Mouse (Mus musculus) urinary bladder, postnatal 0 days (tissue): ENCODE measurements around the gene Rbm4b. TPM values are rescaled to one million over a fixed set of nuclear protein-coding genes. Genes with fewer than 3 reads are reported as not detected.

Experiments
- polyA plus RNA-seq: library from polyadenylated mRNA; unstranded; fragments of >200 nt; fragmentation: Nextera tagmentation; extraction: Ambion mirVana; gene quantifications from 2 replicates; pipeline ENCODE4 v1.2.1, GENCODE M21; 2015

Gene Rbm4b
- polyA plus RNA-seq = 19.3 and 20.2 TPM in 2 replicates

GRCm38 (mm10) chr19:4756193-4756911, at the start of gene Rbm4b:
Gene Rbm4b (plus strand): TSS chr19:4756497.

GRCm38 (mm10) chr19:4711098-4711600, 45.1 kb upstream of the Rbm4b start, which contains the start of gene Sptbn2:
Gene Sptbn2 (plus strand): TSS chr19:4711167.

GRCm38 (mm10) chr19:4793831-4794422, 37.6 kb downstream of the Rbm4b start, which contains the start of gene Rbm4:
Gene Rbm4 (minus strand): TSS chr19:4793901.

GRCm38 (mm10) chr19:4811063-4811908, 55.0 kb downstream of the Rbm4b start, which contains the start of the genes Gm21992 and Rbm14:
Gene Gm21992 (minus strand): TSS chr19:4811612.
Gene Rbm14 (minus strand): TSS chr19:4811634.

Other genes with a start within 250 kb of the Rbm4b start
- 5.5 and 6.2 TPM in 2 replicates for gene Pcx, start 246.0 kb upstream of the Rbm4b start, polyA plus RNA-seq
- gene Lrfn4, start 140.8 kb upstream of the Rbm4b start, polyA plus RNA-seq = 1.5 and 1.7 TPM in 2 replicates
- gene Rce1, start 130.9 kb upstream of the Rbm4b start, polyA plus RNA-seq = 35.6 and 38.2 TPM in 2 replicates
- 1.2 and 1.6 TPM in 2 replicates for gene Gm960, start 57.8 kb upstream of the Rbm4b start, polyA plus RNA-seq
- 0.84 and 0.91 TPM in 2 replicates for gene Sptbn2, start 45.3 kb upstream of the Rbm4b start, polyA plus RNA-seq
- 17.1 and 20.8 TPM in 2 replicates for gene Rbm4, start 37.4 kb downstream of the Rbm4b start, polyA plus RNA-seq
- gene Gm21992, start 55.1 kb downstream of the Rbm4b start, polyA plus RNA-seq = 14.5 and 15.7 TPM in 2 replicates
- 24.3 and 30.8 TPM in 2 replicates for gene Rbm14, start 55.1 kb downstream of the Rbm4b start, polyA plus RNA-seq
- gene Ccs, start 82.8 kb downstream of the Rbm4b start, polyA plus RNA-seq = 45.7 and 45.9 TPM in 2 replicates
- gene Ccdc87, start 82.9 kb downstream of the Rbm4b start, polyA plus RNA-seq = 0.04 TPM in 1 of 2 replicates, not detected in the other
- 46.6 and 51.4 TPM in 2 replicates for gene Ctsf, start 98.6 kb downstream of the Rbm4b start, polyA plus RNA-seq
- 2.0 and 2.5 TPM in 2 replicates for gene Actn3, start 121.4 kb downstream of the Rbm4b start, polyA plus RNA-seq
- gene Zdhhc24, start 122.2 kb downstream of the Rbm4b start, polyA plus RNA-seq = 7.5 and 8.5 TPM in 2 replicates
- gene Bbs1, start 150.1 kb downstream of the Rbm4b start, polyA plus RNA-seq = 1.3 TPM in 2 replicates
- gene Dpp3, start 171.8 kb downstream of the Rbm4b start, polyA plus RNA-seq = 59.2 and 62.6 TPM in 2 replicates
- 0.85 and 1.1 TPM in 2 replicates for gene Peli3, start 186.6 kb downstream of the Rbm4b start, polyA plus RNA-seq
- 70.0 and 78.0 TPM in 2 replicates for gene Mrpl11, start 205.7 kb downstream of the Rbm4b start, polyA plus RNA-seq
- gene Npas4, start 233.8 kb downstream of the Rbm4b start, polyA plus RNA-seq = 0.47 and 0.60 TPM in 2 replicates